Mouse (Mus musculus): ENCODE data around the gene Chd4. TPM values are rescaled to one million over a fixed set of nuclear protein-coding genes. Genes with fewer than 3 reads are reported as not detected.
A peak's percentile ranks its signal among the peaks of the same experiment; 100 is the strongest.
"Not testable (repeated sequence)": the region's sequence is repeated elsewhere in the genome, so short reads cannot be mapped to it uniquely, and the experiment has no call there.

The Chd4 gene
- polyA plus RNA-seq, 1 experiment from 2014 or later, result 102 TPM

DNA sequence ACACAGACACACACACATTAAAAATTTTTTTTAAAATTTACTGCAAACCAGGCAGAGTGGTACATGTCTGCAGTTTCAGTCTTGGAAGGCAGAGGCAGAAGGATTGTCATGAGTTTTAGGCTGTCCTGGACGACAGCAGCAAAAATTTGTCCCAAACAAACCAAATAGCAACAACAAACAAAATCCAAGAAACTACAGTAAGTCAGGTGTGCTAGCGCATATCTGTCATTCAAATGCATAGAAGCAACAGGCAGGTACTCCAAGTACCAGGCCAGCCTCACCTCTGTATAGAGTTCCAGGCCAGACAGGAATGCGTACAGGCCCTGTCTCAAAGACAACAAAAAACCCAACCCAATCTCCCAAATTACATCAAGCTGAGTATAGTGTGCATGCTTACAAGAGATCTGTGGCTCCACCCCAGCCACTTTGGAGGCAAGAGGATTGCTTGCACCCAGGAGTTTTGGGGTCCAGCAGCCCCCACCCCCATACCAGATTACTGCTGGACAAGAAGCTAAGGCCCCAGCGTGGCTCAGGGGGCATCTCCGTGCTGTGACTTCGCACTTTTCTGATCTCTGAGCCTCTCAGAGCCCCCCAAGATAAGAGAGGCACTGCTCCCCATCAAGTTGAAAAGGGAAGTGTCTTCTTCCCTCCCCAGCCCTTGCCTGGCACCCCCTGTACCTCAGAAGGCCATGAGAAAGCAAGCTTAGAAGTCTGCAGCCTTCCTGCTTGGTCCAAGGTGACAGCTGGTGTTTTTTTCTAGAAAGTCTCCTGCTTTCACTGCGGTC lies 64.2 kb downstream of the Chd4 start:
- H3K4me1 ChIP-seq, result peaks cover 66% of the 10 kb centered on the region
- no peaks in the 10 kb centered on the region for H3K9me3 ChIP-seq
- DNase-seq (ENCODE audit: low spot score), result no peak
- H3K27ac ChIP-seq (replicated peaks), result no peak overlapping the region
- H3K27me3 ChIP-seq (replicated peaks; ENCODE audit: low read depth, poor library complexity, severe bottlenecking), result no peaks in the 10 kb centered on the region
- 86% methylated on average over 7 of the region's 7 CpGs for WGBS
- H3K4me3 ChIP-seq, result peak overlapping the region; percentile 30; the same call in 1 of the 2 replicates
- peaks cover 90% of the 10 kb centered on the region for H3K36me3 ChIP-seq (replicated peaks)

DNA sequence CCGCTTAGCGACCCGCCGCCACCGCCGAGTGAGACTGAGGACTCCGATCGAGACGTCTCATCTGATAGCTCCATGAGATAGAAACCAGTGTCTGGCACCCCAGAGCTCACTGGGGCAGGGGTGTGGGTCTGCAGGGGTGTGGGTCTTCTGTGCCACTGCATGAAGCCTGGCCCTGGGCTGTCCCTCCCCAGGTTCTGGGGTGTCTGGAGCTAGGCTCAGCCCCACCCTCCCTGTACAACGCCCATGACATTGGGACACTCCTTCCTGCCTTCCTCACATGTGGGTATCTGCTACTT lies 64.7 kb downstream of the Chd4 start:
- H3K4me1 ChIP-seq, result peaks cover 61% of the 10 kb centered on the region
- H3K9me3 ChIP-seq, result no peaks in the 10 kb centered on the region
- peak overlapping the region; percentile 30; the same call in 1 of the 2 replicates for H3K4me3 ChIP-seq
- peak; percentile 42 for DNase-seq (ENCODE audit: low spot score)
- no peaks in the 10 kb centered on the region for H3K27me3 ChIP-seq (replicated peaks; ENCODE audit: low read depth, poor library complexity, severe bottlenecking)
- H3K27ac ChIP-seq (replicated peaks), result peak overlapping the region; percentile 37
- WGBS, result 69% methylated on average over 10 of the region's 10 CpGs
- peaks cover 85% of the 10 kb centered on the region for H3K36me3 ChIP-seq (replicated peaks)

DNA sequence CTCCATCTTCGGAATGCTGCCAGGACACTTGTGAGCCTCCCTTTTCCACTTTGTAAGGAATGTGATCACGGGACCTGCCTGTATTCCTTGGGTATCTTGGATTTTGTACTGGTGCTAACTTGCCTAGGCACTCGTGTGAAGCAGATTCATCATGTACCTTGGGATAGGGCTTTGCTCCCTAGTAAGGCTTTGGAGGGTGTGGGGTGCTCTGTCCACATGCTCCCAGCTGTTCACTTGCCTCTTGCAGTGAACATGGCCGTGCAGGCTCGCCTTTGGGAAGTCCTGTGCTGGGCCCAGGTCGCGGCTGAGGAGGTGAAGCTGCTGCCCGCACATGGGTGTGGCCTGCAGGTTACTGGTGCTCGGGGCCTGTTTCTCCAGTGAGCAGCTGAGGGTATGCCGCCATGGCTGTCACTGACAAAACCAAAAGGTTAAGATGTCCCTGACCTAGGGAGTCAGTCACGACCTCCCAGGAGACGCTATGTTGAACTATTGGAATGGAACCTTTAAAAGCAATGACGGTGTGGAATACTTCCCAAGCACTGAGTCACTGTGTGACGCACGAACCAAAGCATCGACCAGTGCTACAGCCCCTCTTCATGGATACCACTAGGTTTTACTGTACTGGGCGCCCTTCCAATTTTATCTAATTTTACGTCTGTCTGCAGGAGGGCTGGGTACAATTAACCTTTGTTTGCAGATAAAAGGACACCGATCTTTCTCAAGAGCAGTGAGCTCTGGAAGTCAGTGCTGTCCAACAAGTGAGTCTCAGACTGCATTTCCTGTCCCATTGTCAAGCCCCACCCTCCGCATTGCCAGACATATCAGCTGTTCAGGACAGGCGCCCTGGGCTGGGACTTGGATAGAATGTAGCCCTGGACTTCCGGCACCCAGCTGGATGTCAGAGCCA lies 65.3 kb downstream of the Chd4 start:
- no peaks in the 10 kb centered on the region for H3K9me3 ChIP-seq
- peak overlapping the region; percentile 37 for H3K27ac ChIP-seq (replicated peaks)
- H3K27me3 ChIP-seq (replicated peaks; ENCODE audit: low read depth, poor library complexity, severe bottlenecking), result no peaks in the 10 kb centered on the region
- peak; percentile 71 for DNase-seq (ENCODE audit: low spot score)
- WGBS, result 16% methylated on average over 22 of the region's 22 CpGs
- H3K4me1 ChIP-seq, result peaks cover 62% of the 10 kb centered on the region
- H3K4me3 ChIP-seq, result peak overlapping the region; percentile 30; the same call in 1 of the 2 replicates
- H3K36me3 ChIP-seq (replicated peaks), result peaks cover 83% of the 10 kb centered on the region

DNA sequence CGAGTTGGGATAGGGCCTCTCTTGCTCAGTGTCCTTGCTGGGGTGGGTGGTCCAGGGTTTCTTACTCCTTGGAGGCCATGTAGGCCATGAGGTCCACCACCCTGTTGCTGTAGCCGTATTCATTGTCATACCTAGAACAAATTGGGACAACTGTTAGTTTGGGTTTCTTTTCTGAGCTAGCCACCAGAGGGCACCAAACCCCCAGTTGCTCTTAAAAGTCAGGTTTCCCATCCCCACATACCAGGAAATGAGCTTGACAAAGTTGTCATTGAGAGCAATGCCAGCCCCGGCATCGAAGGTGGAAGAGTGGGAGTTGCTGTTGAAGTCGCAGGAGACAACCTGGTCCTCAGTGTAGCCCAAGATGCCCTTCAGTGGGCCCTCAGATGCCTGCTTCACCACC lies 66.2 kb downstream of the Chd4 start:
- Histone ChIP-seq H3K36me3 (replicated peaks) (peaks cover 84% of the 10 kb centered on the region), H3K4me1 (peaks cover 62% of the 10 kb centered on the region)
- H3K4me3 ChIP-seq; H3K27me3 ChIP-seq (replicated peaks; ENCODE audit: low read depth, poor library complexity, severe bottlenecking); H3K9me3 ChIP-seq; H3K27ac ChIP-seq (replicated peaks): not testable (repeated sequence)
- peak; percentile 70 for DNase-seq (ENCODE audit: low spot score)
- 8% methylated on average over 4 of the region's 5 CpGs for WGBS

DNA sequence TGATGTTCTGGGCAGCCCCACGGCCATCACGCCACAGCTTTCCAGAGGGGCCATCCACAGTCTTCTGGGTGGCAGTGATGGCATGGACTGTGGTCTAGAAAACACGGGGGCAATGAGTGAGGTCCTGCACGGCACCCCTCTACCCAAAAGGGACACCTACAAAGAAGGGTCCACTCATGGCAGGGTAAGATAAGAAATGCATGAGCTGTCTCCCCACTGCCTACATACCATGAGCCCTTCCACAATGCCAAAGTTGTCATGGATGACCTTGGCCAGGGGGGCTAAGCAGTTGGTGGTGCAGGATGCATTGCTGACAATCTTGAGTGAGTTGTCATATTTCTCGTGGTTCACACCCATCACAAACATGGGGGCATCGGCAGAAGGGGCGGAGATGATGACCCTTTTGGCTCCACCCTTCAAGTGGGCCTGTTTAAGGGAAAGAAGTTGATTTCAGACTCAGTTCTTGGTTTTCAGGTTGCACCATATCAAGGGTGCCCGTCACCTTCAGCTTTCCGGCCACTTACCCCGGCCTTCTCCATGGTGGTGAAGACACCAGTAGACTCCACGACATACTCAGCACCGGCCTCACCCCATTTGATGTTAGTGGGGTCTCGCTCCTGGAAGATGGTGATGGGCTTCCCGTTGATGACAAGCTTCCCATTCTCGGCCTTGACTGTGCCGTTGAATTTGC lies 67.0 kb downstream of the Chd4 start:
- not testable (repeated sequence) for DNase-seq (ENCODE audit: low spot score); H3K9me3 ChIP-seq; H3K27ac ChIP-seq (replicated peaks); H3K27me3 ChIP-seq (replicated peaks; ENCODE audit: low read depth, poor library complexity, severe bottlenecking)
- WGBS, result 78% methylated on average over 13 of the region's 16 CpGs
- H3K4me3 ChIP-seq, result peak overlapping the region; percentile 41
- peaks cover 86% of the 10 kb centered on the region for H3K36me3 ChIP-seq (replicated peaks)
- peaks cover 62% of the 10 kb centered on the region for H3K4me1 ChIP-seq

DNA sequence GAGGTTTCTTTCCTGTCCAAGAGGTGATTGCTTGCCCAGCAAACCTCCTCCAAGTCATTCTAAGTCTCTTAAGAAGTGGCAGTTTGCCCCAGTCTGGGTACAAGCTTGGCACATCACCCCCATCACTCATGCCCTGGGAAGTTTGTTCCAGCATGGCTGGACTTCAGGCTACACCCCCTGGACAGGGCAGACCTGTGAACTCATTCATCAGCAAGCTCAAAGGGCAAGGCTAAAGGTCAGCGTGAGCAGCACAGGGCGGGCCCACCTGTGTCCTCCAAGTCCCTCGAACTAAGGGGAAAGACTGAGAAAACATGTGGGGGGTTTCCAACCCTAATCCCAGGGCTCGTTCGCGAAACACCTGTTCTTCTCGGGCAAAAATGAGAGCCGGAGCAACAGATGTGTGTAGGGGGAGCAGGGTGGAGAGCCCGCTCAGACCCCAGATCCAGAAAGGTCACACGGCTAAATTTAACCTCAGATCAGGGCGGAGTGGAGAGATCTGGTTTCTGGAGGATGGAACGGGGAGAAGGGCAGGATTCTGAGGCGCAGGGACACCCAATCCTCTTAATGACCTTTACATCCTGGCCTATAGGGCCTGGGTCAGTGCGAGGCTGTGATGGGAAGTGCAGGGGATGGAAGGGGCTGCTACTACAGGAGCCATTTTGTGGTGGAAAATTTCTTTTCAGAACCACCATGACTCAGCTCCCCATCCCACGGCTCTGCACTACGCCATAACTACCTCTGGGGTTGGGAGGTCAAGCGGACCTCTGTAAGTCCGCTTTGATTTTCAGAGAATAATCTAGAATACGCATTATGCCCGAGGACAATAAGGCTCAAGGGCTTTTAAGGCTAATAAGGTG lies 68.2 kb downstream of the Chd4 start:
- H3K27me3 ChIP-seq (replicated peaks; ENCODE audit: low read depth, poor library complexity, severe bottlenecking), result no peaks in the 10 kb centered on the region
- peak overlapping the region; percentile 99 for H3K27ac ChIP-seq (replicated peaks)
- DNase-seq (ENCODE audit: low spot score), result peak; percentile 48
- H3K9me3 ChIP-seq, result no peaks in the 10 kb centered on the region
- peak overlapping the region; percentile 93 for H3K4me3 ChIP-seq
- H3K4me1 ChIP-seq, result peaks cover 63% of the 10 kb centered on the region
- 6% methylated on average over 20 of the region's 20 CpGs for WGBS
- peaks cover 88% of the 10 kb centered on the region for H3K36me3 ChIP-seq (replicated peaks)

DNA sequence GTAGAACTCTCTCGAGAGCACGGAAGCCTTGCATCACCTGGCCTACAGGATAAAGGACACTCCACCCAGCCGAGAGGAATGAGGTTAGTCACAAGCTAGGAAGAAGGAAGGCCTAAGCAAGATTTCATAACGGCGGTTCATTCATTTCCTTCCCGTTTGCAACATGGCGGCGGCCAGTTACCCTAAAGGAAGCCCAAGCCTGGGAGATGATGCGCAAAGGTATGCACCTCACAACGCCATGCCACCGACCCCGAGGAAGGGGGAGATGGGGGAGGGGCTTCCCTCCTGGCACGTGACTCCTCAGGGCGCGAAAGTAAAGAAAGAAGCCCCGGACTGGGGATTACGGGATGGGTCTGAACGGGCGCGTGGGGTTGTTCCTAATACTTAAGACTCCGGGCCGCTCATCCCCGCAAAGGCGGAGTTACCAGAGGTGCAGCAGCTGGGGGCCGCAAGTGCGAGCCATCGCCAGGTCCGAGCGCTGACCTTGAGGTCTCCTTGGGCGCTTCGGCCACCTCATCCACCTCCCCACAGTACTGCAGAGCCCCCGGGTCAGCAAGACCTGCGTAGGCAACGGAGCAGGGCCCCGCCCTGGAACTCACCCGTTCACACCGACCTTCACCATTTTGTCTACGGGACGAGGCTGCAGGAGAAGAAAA lies 69.0 kb downstream of the Chd4 start:
- Histone ChIP-seq H3K27me3 (replicated peaks; ENCODE audit: low read depth, poor library complexity, severe bottlenecking) (no peaks in the 10 kb centered on the region), H3K4me3 (peak overlapping the region; percentile 93), H3K4me1 (peaks cover 63% of the 10 kb centered on the region), H3K27ac (replicated peaks) (peak overlapping the region; percentile 99), H3K36me3 (replicated peaks) (peaks cover 88% of the 10 kb centered on the region), H3K9me3 (no peaks in the 10 kb centered on the region)
- WGBS, result under 1% methylated on average over 39 of the region's 39 CpGs
- DNase-seq (ENCODE audit: low spot score), result peak; percentile 91

DNA sequence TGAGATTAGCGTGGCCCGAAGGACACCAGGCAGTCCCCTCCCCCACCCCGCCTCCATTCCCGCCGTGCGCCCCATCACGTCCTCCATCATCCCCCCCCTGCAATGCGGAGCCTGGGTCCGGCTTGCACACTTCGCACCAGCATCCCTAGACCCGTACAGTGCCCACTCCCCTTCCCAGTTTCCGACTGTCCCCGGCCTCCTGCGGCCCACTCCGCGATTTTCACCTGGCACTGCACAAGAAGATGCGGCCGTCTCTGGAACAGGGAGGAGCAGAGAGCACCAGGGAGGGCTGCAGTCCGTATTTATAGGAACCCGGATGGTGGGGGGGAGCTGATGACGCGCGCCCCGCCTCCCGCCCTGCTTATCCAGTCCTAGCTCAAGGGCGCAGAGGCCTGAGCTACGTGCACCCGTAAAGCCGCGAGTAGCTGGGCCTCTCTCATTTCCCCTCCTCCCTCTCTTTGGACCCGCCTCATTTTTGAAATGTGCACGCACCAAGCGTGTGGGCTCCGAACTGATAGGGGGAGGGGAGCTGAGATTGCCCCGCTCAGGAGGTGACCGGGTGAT lies 69.6 kb downstream of the Chd4 start:
- peaks cover 58% of the 10 kb centered on the region for H3K4me1 ChIP-seq
- under 1% methylated on average over 36 of the region's 36 CpGs for WGBS
- peak overlapping the region; percentile 99 for H3K27ac ChIP-seq (replicated peaks)
- H3K4me3 ChIP-seq, result peak overlapping the region; percentile 93
- no peaks in the 10 kb centered on the region for H3K27me3 ChIP-seq (replicated peaks; ENCODE audit: low read depth, poor library complexity, severe bottlenecking)
- no peaks in the 10 kb centered on the region for H3K9me3 ChIP-seq
- DNase-seq (ENCODE audit: low spot score), result peak; percentile 97
- peaks cover 88% of the 10 kb centered on the region for H3K36me3 ChIP-seq (replicated peaks)

DNA sequence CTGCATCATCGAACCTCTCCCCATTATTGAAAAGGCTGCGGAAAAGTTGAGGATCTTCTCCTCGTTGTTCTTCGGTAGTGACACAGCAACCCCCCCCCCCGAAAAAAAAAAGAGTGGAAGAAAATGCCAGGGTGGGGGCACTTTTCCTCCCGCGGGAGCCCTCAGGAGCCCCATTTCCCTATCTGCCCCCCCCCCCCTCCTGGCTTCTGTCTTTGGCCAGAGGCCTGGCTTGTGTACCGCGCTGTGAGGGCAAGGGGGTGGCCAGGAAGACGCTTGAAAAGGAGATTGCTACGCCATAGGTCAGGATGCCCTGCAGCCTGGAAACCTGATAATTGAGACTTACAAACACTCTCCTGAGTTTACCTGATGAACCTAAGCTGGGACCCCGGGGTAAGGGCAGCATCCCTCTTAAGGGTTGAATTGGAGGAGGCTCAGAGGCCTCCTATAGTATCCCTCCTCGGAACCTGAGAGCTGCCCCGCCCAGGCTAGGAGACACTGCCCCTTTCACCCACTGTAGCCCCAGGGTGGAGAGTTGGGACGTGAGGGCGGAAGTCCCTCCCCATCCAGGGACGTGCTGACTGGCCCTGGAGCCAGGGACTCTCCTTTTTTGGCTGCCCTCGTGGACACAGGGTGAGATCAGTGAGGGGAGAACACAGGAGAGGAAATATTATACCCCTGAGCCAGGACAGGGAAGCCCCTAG lies 70.4 kb downstream of the Chd4 start, which contains the start of gene Gapdh:
Gene Gapdh, minus strand, starts transcription at position 417 of the 701 bp plus-strand sequence.
- WGBS, result under 1% methylated on average over 18 of the region's 18 CpGs
- peak; percentile 83 for DNase-seq (ENCODE audit: low spot score)
- Histone ChIP-seq H3K4me1 (peaks cover 50% of the 10 kb centered on the region), H3K27me3 (replicated peaks; ENCODE audit: low read depth, poor library complexity, severe bottlenecking) (no peaks in the 10 kb centered on the region), H3K4me3 (peak within 1 kb of the TSS; percentile 93), H3K36me3 (replicated peaks) (peaks cover 88% of the 10 kb centered on the region), H3K27ac (replicated peaks) (peak within 1 kb of the TSS; percentile 99), H3K9me3 (no peaks in the 10 kb centered on the region)

DNA sequence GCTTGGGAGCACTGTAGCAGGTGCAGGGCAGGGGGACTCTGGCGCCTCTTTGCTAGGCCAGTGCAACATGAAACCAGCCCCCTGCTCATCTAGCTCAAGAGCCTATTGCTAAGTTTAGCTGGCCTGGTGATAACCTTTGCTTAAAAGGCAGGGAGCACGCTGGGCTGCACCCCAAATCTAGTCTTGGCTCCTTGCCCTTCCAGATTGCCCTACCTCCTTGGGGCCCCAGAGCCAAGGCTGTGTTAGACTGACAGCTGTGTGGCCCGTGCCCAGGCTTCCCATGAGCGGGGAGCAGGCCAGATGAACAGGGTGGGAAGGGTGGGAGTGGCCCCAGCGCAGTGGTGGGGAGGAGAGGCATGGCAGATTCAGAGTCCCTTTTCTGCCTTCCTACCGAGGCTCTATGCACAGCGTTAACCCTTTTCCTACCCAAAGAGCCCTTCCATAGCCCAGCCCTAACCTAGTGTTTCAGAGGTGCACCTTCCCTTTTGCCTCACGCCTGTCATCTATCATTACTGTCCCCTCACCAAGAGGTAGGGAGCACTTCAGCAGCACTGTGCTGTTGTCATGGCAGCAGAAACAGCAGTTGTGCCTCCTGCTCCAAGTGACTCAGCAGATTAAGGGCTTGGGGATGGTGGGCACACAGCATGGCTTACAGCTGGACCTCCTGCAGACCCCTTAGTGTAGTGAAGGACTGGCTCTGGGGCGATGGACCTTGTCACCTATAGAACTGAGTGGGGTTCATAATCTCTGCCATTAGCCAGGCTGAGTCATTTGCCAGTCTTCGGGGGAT lies 71.3 kb downstream of the Chd4 start:
- Histone ChIP-seq H3K9me3 (no peaks in the 10 kb centered on the region), H3K27me3 (replicated peaks; ENCODE audit: low read depth, poor library complexity, severe bottlenecking) (no peaks in the 10 kb centered on the region), H3K4me1 (peaks cover 45% of the 10 kb centered on the region), H3K27ac (replicated peaks) (peak overlapping the region; percentile 99), H3K36me3 (replicated peaks) (peaks cover 88% of the 10 kb centered on the region), H3K4me3 (peak overlapping the region; percentile 93)
- WGBS, result 20% methylated on average over 10 of the region's 10 CpGs
- DNase-seq (ENCODE audit: low spot score), result peak; percentile 58
